Mouse (Mus musculus): ENCODE data around the gene Gm45233.

- TF ChIP-seq POLR2A (IDR thresholded peaks at IDR 0.05; ENCODE audit: borderline replicate concordance, control insufficient read depth, low read depth, low read length) (no peak), CTCF (IDR thresholded peaks at IDR 0.05; ENCODE audit: control insufficient read depth, insufficient read depth, low read length) (no peak)
Observed at GRCm38 (mm10) chr7:43451726-43452125, 7.8 kb downstream of the Gm45233 start.

Data from bone marrow, adult 2 months (tissue).